Mouse (Mus musculus) intestine, postnatal 0 days (tissue): ENCODE measurements around the gene Rdh11. TPM values are rescaled to one million over a fixed set of nuclear protein-coding genes. Genes with fewer than 3 reads are reported as not detected.
A peak's percentile ranks its signal among the peaks of the same experiment; 100 is the strongest.

Source experiments
- ATAC-seq: fragments of 200-750 bp; cut with Nextera tagmentation; 2 replicates; pipeline ENCODE4 v1.8.0; 2017; ENCODE audit warnings: mild to moderate bottlenecking, moderate TSS enrichment, moderate library complexity
- H3K27ac ChIP-seq: fragments of 300-500 bp; sonication (generic); 2 replicates; pipeline ENCODE4 v1.5.1; 2014; ENCODE audit warnings: mild to moderate bottlenecking, low read depth, low read length, moderate library complexity
- H3K27me3 ChIP-seq: fragments of 300-500 bp; sonication (generic); replicated peaks from 2 replicates; pipeline ENCODE4 v1.6.1; 2014; ENCODE audit warnings: low read length, mixed read lengths; ENCODE audit not compliant: control insufficient read depth, insufficient read depth
- H3K36me3 ChIP-seq: fragments of 300-500 bp; sonication (generic); 2 replicates; pipeline ENCODE4 v1.6.1; 2014; ENCODE audit warnings: mild to moderate bottlenecking, moderate library complexity; ENCODE audit not compliant: control insufficient read depth, insufficient read depth
- H3K4me1 ChIP-seq: fragments of 300-500 bp; sonication (generic); replicated peaks from 2 replicates; pipeline ENCODE4 v1.6.1; 2014; ENCODE audit warnings: antibody characterized with exemption, low read length, mixed read lengths; ENCODE audit not compliant: control insufficient read depth, insufficient read depth
- H3K4me2 ChIP-seq: fragments of 300-500 bp; sonication (generic); replicated peaks from 2 replicates; pipeline ENCODE4 v1.6.1; 2014; ENCODE audit warnings: low read depth, mild to moderate bottlenecking, moderate library complexity
- H3K4me3 ChIP-seq: fragments of 300-500 bp; sonication (generic); 2 replicates; pipeline ENCODE4 v1.5.1; 2014; ENCODE audit warnings: low read depth, low read length
- H3K9ac ChIP-seq: fragments of 300-500 bp; sonication (generic); 2 replicates; pipeline ENCODE4 v1.6.1; 2014; ENCODE audit warnings: mild to moderate bottlenecking, low read depth, low read length
- H3K9me3 ChIP-seq: fragments of 300-500 bp; sonication (generic); 2 replicates; pipeline ENCODE4 v1.6.1; 2016; ENCODE audit warnings: mixed run types; ENCODE audit not compliant: control insufficient read depth
- CTCF ChIP-seq: sonication (generic); IDR thresholded peaks from 2 replicates; pipeline ENCODE4 v1.5.1; 2016; ENCODE audit warnings: low read depth, mild to moderate bottlenecking, control low read depth, antibody characterized with exemption, moderate library complexity
- WGBS: fragments of 180-500 bp; shearing (Covaris S2); extraction: QIAGEN DNeasy Blood & Tissue Kit; methylation state at CpG from one replicate; pipeline ENCODE4 v1.1.7; 2014; 5-methylcytosine and 5-hydroxymethylcytosine counted together
- polyA plus RNA-seq: library from polyadenylated mRNA; unstranded; fragments of >200 nt; fragmentation: Nextera tagmentation; extraction: Ambion mirVana; gene quantifications from 2 replicates; pipeline ENCODE4 v1.2.1, GENCODE M21; 2015

The Rdh11 gene
- polyA plus RNA-seq, 1 experiment from 2014 or later = 10.4 TPM

DNA sequence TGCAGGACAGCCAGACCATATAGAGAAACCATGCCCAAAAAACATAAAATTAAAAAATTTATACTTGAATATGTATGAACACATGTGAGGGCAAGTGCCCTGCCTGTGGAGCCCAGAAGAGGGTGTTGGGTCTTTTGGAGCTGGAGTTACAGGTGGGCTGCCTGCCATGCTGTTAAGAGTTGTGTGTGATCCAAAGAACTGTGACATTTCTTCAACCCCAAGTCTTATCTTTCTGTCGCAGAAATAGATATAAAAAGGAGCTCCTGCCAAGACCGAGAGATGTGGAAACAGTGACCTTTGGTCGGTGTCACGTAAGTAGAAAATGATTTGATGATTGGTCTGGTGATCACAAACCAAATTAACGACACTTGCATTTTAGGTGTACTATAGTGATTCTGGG, 18.4 kb downstream of the Rdh11 start:
- 50% methylated on average over 5 of the region's 5 CpGs for WGBS
- H3K4me1 ChIP-seq = no peaks in the 10 kb centered on the region; the same call in 1 of the 2 replicates
- ATAC-seq = no peak
- no peak overlapping the region for H3K27ac ChIP-seq
- no peak overlapping the region for H3K4me2 ChIP-seq
- H3K27me3 ChIP-seq = no peaks in the 10 kb centered on the region
- no peak for TF ChIP-seq CTCF
- no peaks in the 10 kb centered on the region for H3K9me3 ChIP-seq
- no peak overlapping the region for H3K4me3 ChIP-seq
- H3K36me3 ChIP-seq = peaks cover 18% of the 10 kb centered on the region; the same call in 1 of the 2 replicates
- H3K9ac ChIP-seq = no peak overlapping the region

GRCm38 (mm10) chr12:79172019-79172941, 19.8 kb downstream of the Rdh11 start, which contains the start of gene Vti1b:
TSS of gene Vti1b (minus strand) at chr12:79172667.
- under 1% methylated on average over 72 of the region's 73 CpGs for WGBS
- Histone ChIP-seq H3K27ac (peak within 1 kb of the TSS; percentile 91), H3K36me3 (0 out of 2 replicates have a peak, but pooled peaks cover 9% of the 10 kb centered on the region), H3K9ac (peak within 1 kb of the TSS; percentile 89), H3K9me3 (no peaks in the 10 kb centered on the region), H3K4me2 (peak within 1 kb of the TSS; percentile 68), H3K4me3 (peak within 1 kb of the TSS; percentile 98), H3K4me1 (no peaks in the 10 kb centered on the region; the same call in 1 of the 2 replicates), H3K27me3 (no peaks in the 10 kb centered on the region)
- peak; percentile 83 for TF ChIP-seq CTCF
- peak; percentile 96 for ATAC-seq

DNA sequence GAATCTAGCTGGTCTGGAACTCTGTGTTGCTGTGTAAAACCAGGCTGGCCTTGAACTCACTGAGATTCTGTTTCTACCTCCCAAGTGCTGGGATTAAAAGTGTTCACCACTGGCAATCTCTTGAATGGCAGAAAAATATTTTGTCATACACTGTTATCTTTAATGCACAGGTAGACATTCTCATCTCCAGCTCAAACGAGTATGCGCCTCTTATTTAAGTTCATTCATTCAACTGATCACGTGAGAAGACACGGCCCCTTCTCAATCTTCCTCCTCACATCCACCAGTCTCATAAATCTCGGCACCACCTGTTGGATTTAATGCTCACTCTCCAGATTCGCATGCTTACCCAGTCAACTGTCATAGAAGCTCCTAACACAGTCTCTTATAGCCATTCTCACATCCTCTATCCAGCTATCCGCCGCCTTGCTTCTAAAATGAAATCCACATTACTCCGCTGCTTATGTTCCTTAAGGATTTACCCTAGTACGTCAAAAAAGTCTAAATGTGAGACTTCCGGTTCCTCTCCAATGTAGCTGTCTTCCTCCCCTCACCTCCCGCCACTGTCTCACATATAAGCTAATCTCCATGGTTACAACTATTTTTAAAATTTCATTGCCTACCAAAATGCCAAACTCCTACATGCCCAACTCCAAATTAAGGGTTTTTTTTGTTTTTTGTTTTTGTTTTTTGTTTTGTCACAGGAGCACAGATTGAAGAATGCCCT, 20.7 kb downstream of the Rdh11 start:
- Histone ChIP-seq H3K36me3 (0 out of 2 replicates have a peak, but pooled peaks cover 11% of the 10 kb centered on the region), H3K9me3 (no peaks in the 10 kb centered on the region), H3K27me3 (no peaks in the 10 kb centered on the region), H3K27ac (peak overlapping the region; percentile 91; the same call in 1 of the 2 replicates), H3K4me3 (peak overlapping the region; percentile 98), H3K9ac (peak overlapping the region; percentile 89; the same call in 1 of the 2 replicates), H3K4me2 (peak overlapping the region; percentile 68), H3K4me1 (no peaks in the 10 kb centered on the region; the same call in 1 of the 2 replicates)
- 22% methylated on average over 12 of the region's 12 CpGs for WGBS
- no peak for TF ChIP-seq CTCF
- no peak for ATAC-seq

- no peak overlapping the region for H3K4me3 ChIP-seq
- TF ChIP-seq CTCF = no peak
- no peaks in the 10 kb centered on the region; the same call in 1 of the 2 replicates for H3K4me1 ChIP-seq
- H3K9ac ChIP-seq = no peak overlapping the region
- H3K4me2 ChIP-seq = no peak overlapping the region
- WGBS = 70% methylated on average over 3 of the region's 3 CpGs
- H3K27me3 ChIP-seq = no peaks in the 10 kb centered on the region
- H3K27ac ChIP-seq = no peak overlapping the region
- peaks cover 13% of the 10 kb centered on the region for H3K36me3 ChIP-seq
- no peaks in the 10 kb centered on the region for H3K9me3 ChIP-seq
- no peak for ATAC-seq
Observed at GRCm38 (mm10) chr12:79170421-79170820, 21.7 kb downstream of the Rdh11 start.

DNA sequence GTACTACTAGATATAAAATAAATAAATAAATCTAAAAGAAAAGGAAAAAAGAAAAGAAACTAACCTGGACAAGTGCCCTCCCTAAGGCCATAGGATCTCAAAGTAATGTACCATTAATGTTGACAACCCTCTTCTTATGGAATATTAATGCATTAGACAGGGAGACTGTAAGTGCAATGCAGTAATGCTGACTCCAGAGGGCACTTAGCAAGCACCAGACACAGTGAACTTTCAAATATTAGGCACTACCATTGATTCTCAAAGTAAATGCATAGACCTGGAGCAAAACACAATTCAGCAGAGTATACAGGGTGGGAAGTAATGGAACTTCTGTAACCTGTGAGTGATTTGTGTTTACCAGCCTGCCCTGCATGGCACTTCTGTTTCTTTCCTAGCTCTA, 22.9 kb downstream of the Rdh11 start:
- ATAC-seq = no peak
- Histone ChIP-seq H3K27ac (no peak overlapping the region), H3K9ac (no peak overlapping the region), H3K4me1 (no peaks in the 10 kb centered on the region; the same call in 1 of the 2 replicates), H3K4me3 (no peak overlapping the region), H3K36me3 (peaks cover 21% of the 10 kb centered on the region), H3K9me3 (no peaks in the 10 kb centered on the region), H3K4me2 (no peak overlapping the region), H3K27me3 (no peaks in the 10 kb centered on the region)
- peak; percentile 49 for TF ChIP-seq CTCF

- WGBS = 85% methylated on average over 3 of the region's 3 CpGs
- peaks cover 70% of the 10 kb centered on the region for H3K36me3 ChIP-seq
- ATAC-seq = no peak
Observed at GRCm38 (mm10) chr12:79162876-79163275, 29.2 kb downstream of the Rdh11 start.

More at GRCm38 (mm10) chr12:79162876-79163275, 29.2 kb downstream of the Rdh11 start:
- no peak overlapping the region for H3K4me3 ChIP-seq
- H3K9me3 ChIP-seq = no peaks in the 10 kb centered on the region
- no peaks in the 10 kb centered on the region for H3K27me3 ChIP-seq
- no peak overlapping the region for H3K9ac ChIP-seq
- H3K27ac ChIP-seq = no peak overlapping the region
- no peak for TF ChIP-seq CTCF
- no peaks in the 10 kb centered on the region for H3K4me1 ChIP-seq
- H3K4me2 ChIP-seq = no peak overlapping the region
